Mouse (Mus musculus) forebrain, embryonic 11.5 days (tissue): ENCODE measurements around the gene Litaf. TPM values are rescaled to one million over a fixed set of nuclear protein-coding genes. Genes with fewer than 3 reads are reported as not detected.

ENCODE experiments used
- ATAC-seq: fragments of 200-750 bp; cut with Nextera tagmentation; replicated peaks from 2 replicates; pipeline ENCODE4 v1.8.0; 2017; ENCODE audit warnings: moderate TSS enrichment; ENCODE audit not compliant: low FRiP score
- DNase-seq: peaks from one replicate; pipeline ENCODE4 v3.0.0-alpha.2; 2017; ENCODE audit warnings: low spot score
- H3K27ac ChIP-seq: fragments of 300-500 bp; sonication (generic); 2 replicates; pipeline ENCODE4 v1.5.1; 2014; ENCODE audit warnings: low read depth, low read length
- H3K27me3 ChIP-seq: fragments of 300-500 bp; sonication (generic); 2 replicates; pipeline ENCODE4 v1.6.1; 2014; ENCODE audit warnings: mild to moderate bottlenecking, low read length, mixed read lengths; ENCODE audit not compliant: control insufficient read depth, insufficient read depth
- H3K36me3 ChIP-seq: fragments of 300-500 bp; sonication (generic); 2 replicates; pipeline ENCODE4 v1.6.1; 2014; ENCODE audit warnings: mild to moderate bottlenecking, low read length, moderate library complexity, mixed read lengths; ENCODE audit not compliant: control insufficient read depth, insufficient read depth
- H3K4me1 ChIP-seq: fragments of 300-500 bp; sonication (generic); replicated peaks from 2 replicates; pipeline ENCODE4 v1.6.1; 2014; ENCODE audit warnings: low read length, mixed read lengths; ENCODE audit not compliant: control insufficient read depth, insufficient read depth
- H3K4me2 ChIP-seq: fragments of 300-500 bp; sonication (generic); 2 replicates; pipeline ENCODE4 v1.6.1; 2014; ENCODE audit warnings: low read depth, mild to moderate bottlenecking, low read length, moderate library complexity, mixed read lengths; ENCODE audit not compliant: severe bottlenecking
- H3K4me3 ChIP-seq: fragments of 300-500 bp; sonication (generic); 2 replicates; pipeline ENCODE4 v1.5.1; 2014; ENCODE audit warnings: low read depth, low read length
- H3K9ac ChIP-seq: fragments of 300-500 bp; sonication (generic); 2 replicates; pipeline ENCODE4 v1.6.1; 2014; ENCODE audit warnings: low read length
- H3K9me3 ChIP-seq: fragments of 300-500 bp; sonication (generic); 2 replicates; pipeline ENCODE4 v1.6.1; 2016; ENCODE audit warnings: low read length, mixed read lengths; ENCODE audit not compliant: control insufficient read depth
- WGBS: fragments of 180-500 bp; shearing (Covaris S2); extraction: QIAGEN DNeasy Blood & Tissue Kit; methylation state at CpG from one replicate; pipeline ENCODE4 v1.1.7; 2014; 5-methylcytosine and 5-hydroxymethylcytosine counted together
- polyA plus RNA-seq: library from polyadenylated mRNA; unstranded; fragments of >200 nt; fragmentation: Nextera tagmentation; extraction: Ambion mirVana; gene quantifications from 2 replicates; pipeline ENCODE4 v1.2.1, GENCODE M21; 2014

The Litaf gene
- polyA plus RNA-seq, 1 experiment from 2014 or later = 52.0 TPM

DNA sequence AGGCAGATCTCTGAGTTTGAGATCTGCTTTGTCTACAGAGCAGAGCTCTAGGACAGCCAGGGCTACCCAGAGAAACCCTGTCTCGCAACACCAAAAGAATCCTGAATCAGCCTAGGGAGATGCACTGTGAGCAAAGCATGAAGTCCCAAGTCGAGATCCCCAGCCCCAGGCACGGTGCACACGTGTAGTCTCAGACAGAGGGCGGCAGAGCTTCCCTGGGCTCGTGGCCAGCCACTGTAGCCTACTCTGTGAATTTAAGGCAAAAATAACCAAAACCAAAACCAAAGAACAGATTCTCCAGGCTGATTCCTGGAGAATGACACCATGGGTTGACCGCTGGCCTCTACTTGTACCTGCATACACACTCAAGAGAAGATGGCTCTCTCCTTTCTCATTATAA lies 121.4 kb downstream of the Litaf start:
- no peaks in the 10 kb centered on the region for H3K4me1 ChIP-seq
- H3K4me2 ChIP-seq = no peak overlapping the region
- 79% methylated on average over 7 of the region's 7 CpGs for WGBS
- no peak overlapping the region for H3K27ac ChIP-seq
- H3K9ac ChIP-seq = no peak overlapping the region
- ATAC-seq (no peak), DNase-seq (no peak)
- no peak overlapping the region for H3K4me3 ChIP-seq
- H3K36me3 ChIP-seq = no peaks in the 10 kb centered on the region
- no peaks in the 10 kb centered on the region for H3K9me3 ChIP-seq
- no peaks in the 10 kb centered on the region for H3K27me3 ChIP-seq

DNA sequence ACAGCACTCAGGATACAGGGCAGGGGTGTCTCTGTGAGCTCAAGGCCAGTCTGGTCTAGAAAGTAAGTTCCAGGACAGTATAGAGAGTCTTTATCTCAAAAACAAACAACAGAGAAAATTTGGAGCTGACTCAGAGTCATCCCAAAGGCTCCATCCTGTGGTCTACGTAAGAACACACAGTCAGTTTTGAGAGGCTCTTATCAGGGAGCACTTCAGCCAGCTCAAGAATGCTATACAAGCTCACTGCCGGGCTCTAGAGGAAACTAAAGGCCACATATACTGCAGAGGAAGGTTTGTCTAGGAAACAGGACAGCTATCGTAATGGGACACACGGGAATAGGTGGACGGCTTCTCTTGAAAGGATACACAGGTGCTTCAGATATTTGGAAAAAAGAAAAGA lies 122.7 kb downstream of the Litaf start:
- 80% methylated on average over 5 of the region's 5 CpGs for WGBS
- ATAC-seq = no peak
- no peak overlapping the region for H3K4me3 ChIP-seq

DNA sequence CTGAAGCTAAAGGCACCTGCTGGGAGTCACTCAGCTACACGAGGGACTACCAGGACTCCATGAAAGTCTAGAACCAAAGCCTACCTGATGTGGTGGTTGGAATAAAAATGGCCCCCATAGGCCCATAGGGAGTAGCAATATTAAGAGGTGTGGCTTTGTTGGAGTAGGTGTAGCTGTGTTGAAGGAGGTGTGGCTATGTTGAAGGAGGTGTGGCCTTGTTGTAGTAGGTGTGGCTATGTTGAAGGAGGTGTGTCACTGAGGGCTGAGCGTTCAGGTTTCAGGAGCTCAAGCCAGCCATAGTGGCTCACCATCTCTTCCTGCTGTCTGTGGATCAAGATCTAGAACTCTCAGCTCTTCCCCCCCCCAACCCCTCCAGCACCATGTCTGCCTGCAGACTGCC lies 125.3 kb downstream of the Litaf start:
- no peak overlapping the region for H3K27ac ChIP-seq
- no peak for ATAC-seq
- no peak overlapping the region for H3K9ac ChIP-seq

More for the DNA sequence above, 122.7 kb downstream of the Litaf start:
- no peaks in the 10 kb centered on the region for H3K9me3 ChIP-seq
- no peaks in the 10 kb centered on the region for H3K27me3 ChIP-seq
- H3K4me2 ChIP-seq = no peak overlapping the region
- DNase-seq = no peak
- H3K9ac ChIP-seq = no peak overlapping the region
- H3K4me1 ChIP-seq = no peaks in the 10 kb centered on the region
- H3K27ac ChIP-seq = no peak overlapping the region
- no peaks in the 10 kb centered on the region for H3K36me3 ChIP-seq

DNA sequence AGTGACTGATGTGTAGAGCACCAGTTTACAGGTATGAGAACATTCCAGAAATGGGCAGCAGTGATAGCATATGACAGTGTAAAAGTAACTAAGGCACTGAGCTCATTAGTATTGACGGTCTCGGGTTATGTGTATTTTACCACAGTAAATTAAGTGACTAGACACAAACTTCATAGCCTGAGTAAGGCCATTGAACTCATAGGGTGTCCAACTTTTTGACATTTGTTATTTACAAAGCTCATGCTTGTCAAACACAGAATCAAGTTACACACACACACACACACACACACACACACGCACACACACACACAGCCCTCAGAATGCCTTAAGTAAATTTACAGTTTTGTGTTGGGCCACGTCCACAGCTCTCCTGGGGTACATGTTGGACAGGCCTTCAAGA lies 126.0 kb downstream of the Litaf start:
- Histone ChIP-seq H3K27ac (no peak overlapping the region), H3K36me3 (no peaks in the 10 kb centered on the region), H3K4me2 (no peak overlapping the region), H3K4me1 (peaks cover 6% of the 10 kb centered on the region; the same call in 1 of the 2 replicates), H3K27me3 (no peaks in the 10 kb centered on the region), H3K9ac (no peak overlapping the region), H3K4me3 (no peak overlapping the region), H3K9me3 (no peaks in the 10 kb centered on the region)
- 93% methylated on average over 4 of the region's 4 CpGs for WGBS
- ATAC-seq = no peak
- DNase-seq = no peak

More for the DNA sequence above, 125.3 kb downstream of the Litaf start:
- Histone ChIP-seq H3K9me3 (no peaks in the 10 kb centered on the region), H3K27me3 (no peaks in the 10 kb centered on the region), H3K4me1 (peaks cover 6% of the 10 kb centered on the region; the same call in 1 of the 2 replicates), H3K4me2 (no peak overlapping the region), H3K4me3 (no peak overlapping the region), H3K36me3 (no peaks in the 10 kb centered on the region)
- WGBS = 67% methylated on average over 2 of the region's 2 CpGs
- no peak for DNase-seq

DNA sequence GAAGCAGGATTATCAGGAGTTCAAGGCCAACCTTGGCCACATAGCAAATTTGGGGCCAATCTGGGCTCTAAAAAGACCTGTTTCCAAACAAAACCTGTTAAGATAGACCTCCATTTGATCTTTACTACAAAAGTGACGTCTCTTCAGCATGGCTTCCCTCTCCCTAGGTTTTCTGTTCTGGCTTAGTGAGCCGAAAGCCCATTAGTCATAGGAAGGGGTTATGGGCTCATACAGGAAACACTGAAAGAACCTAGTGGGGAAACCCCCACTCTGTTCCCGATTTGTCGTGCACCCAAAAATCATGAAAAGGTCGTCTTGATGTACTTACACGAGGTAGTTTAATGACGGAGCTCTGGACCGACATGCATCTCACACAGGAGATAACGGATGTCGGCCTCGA lies 128.5 kb downstream of the Litaf start:
- Histone ChIP-seq H3K27me3 (no peaks in the 10 kb centered on the region), H3K36me3 (no peaks in the 10 kb centered on the region), H3K4me2 (no peak overlapping the region), H3K9ac (no peak overlapping the region), H3K9me3 (no peaks in the 10 kb centered on the region), H3K4me1 (peaks cover 6% of the 10 kb centered on the region; the same call in 1 of the 2 replicates), H3K27ac (no peak overlapping the region), H3K4me3 (no peak overlapping the region)
- no peak for ATAC-seq
- no peak for DNase-seq
- WGBS = 84% methylated on average over 11 of the region's 11 CpGs

DNA sequence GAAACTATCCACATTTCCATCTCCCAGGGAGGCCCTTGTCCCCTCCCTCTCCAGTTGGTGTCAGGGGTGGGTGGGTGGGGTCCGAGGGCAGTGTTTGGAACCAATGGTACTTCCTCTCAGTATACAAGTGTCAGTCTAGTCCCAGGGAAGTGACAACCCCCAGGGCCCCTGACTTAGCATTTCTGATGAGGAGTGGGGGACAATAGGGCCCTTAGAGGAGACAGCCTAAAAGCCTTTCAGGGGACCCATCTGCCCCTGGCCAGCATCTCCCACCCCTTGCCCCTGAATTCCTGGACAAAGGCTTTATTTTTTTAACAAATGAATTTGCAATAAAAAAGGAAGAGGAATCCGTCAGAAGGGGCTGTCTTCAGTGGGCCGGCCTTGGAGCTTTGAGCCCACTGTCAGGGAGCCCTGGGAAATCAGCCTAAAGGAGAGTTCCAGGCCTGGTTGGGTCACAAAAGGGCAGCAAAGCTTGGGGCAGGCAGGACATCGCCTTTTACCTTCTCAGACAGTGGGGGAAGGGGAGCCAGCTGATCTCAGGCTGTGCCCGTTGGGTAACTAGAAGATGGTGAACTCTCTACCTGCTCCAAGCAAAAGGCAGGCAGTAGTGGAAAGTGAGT lies 129.1 kb downstream of the Litaf start:
- DNase-seq = no peak
- H3K4me1 ChIP-seq = peaks cover 6% of the 10 kb centered on the region; the same call in 1 of the 2 replicates
- no peaks in the 10 kb centered on the region for H3K27me3 ChIP-seq
- H3K36me3 ChIP-seq = no peaks in the 10 kb centered on the region
- no peak overlapping the region for H3K27ac ChIP-seq
- no peak for ATAC-seq
- H3K9ac ChIP-seq = no peak overlapping the region
- H3K9me3 ChIP-seq = no peaks in the 10 kb centered on the region
- WGBS = 28% methylated on average over 5 of the region's 5 CpGs
- H3K4me2 ChIP-seq = no peak overlapping the region
- H3K4me3 ChIP-seq = no peak overlapping the region

DNA sequence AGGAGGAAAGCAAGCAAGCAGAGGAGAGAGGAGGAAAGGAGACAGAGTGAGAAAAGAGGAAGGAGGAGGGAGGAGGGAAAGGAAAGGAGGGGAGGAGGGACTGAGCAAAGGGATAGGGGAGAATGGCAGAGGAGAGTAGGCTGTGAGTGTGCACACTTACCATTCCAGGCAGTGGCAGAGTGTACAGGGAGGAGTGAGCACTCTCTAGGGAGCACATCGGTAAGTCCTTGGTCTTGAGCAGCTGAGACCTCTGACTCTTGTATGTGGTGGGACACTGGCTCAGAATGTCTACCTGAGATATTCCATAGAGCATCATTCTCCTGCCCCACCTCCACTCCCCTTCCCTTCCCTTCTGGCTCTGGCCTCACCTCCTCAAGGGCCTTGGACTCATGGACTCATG lies 131.9 kb downstream of the Litaf start:
- H3K9me3 ChIP-seq = no peaks in the 10 kb centered on the region; the same call in 1 of the 2 replicates
- no peak for DNase-seq
- no peak for ATAC-seq
- H3K27ac ChIP-seq = no peak overlapping the region
- H3K4me3 ChIP-seq = no peak overlapping the region
- peaks cover 6% of the 10 kb centered on the region; the same call in 1 of the 2 replicates for H3K4me1 ChIP-seq
- no peaks in the 10 kb centered on the region for H3K27me3 ChIP-seq
- WGBS = 92% methylated on average over 1 of the region's 1 CpGs
- no peak overlapping the region for H3K4me2 ChIP-seq
- H3K9ac ChIP-seq = no peak overlapping the region
- H3K36me3 ChIP-seq = no peaks in the 10 kb centered on the region

DNA sequence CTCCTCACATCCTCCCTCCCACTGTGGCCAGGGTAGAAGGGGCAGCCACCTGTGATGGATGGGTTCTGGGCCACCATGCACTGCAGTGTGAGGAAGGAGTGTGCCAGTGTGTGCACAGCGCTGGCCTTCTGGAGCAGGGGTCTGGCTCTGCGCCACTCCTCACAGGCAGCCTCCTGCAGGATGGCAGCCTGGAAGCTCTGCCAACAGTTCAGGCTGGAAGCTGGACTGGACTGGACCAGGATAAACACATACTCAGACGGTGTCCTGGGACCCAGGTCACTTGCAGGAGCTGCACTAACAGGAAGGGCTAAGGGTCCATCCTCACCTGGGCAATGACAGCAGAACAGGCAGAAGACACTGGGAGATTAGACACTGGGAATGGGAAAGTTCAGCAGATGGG lies 132.6 kb downstream of the Litaf start:
- Histone ChIP-seq H3K27ac (no peak overlapping the region), H3K36me3 (no peaks in the 10 kb centered on the region), H3K27me3 (no peaks in the 10 kb centered on the region), H3K4me1 (peaks cover 6% of the 10 kb centered on the region; the same call in 1 of the 2 replicates), H3K4me3 (no peak overlapping the region), H3K9me3 (no peaks in the 10 kb centered on the region; the same call in 1 of the 2 replicates), H3K4me2 (no peak overlapping the region), H3K9ac (no peak overlapping the region)
- ATAC-seq (no peak), DNase-seq (no peak)
- WGBS = 84% methylated on average over 3 of the region's 3 CpGs

DNA sequence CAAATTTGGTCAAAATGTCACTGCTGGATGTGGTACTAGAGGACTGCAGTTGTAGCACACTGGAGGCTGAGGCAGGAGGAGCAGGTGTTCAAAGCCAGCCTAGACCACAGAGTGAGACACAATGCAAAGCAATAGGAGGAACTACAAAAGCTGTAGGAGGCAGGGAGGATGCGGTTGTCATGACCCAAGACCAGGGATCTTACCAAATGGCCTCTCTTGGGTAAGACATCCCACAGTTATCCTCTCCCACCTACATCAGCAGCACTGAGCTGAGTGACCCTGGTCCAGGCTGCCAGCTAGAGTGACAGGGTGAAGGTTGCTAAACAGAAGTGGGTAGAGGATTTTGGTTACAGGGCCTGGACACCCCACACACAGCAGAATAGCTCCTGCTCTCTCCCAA lies 138.9 kb downstream of the Litaf start:
- Histone ChIP-seq H3K9ac (no peak overlapping the region), H3K4me1 (no peaks in the 10 kb centered on the region), H3K27ac (no peak overlapping the region), H3K9me3 (no peaks in the 10 kb centered on the region; the same call in 1 of the 2 replicates), H3K4me3 (no peak overlapping the region), H3K4me2 (no peak overlapping the region), H3K36me3 (no peaks in the 10 kb centered on the region), H3K27me3 (no peaks in the 10 kb centered on the region)
- whole genome bisulfite sequencing = 100% methylated on average over 1 of the region's 1 CpGs
- DNase-seq (no peak), ATAC-seq (no peak)
